Mouse (Mus musculus): ENCODE measurements around the gene Unc93b1. TPM values are rescaled to one million over a fixed set of nuclear protein-coding genes. Genes with fewer than 3 reads are reported as not detected.

The Unc93b1 gene
- polyA plus RNA-seq, 1 experiment, result 140 TPM

GRCm38 (mm10) chr19:3985261-3985681 is 50.3 kb downstream of the Unc93b1 start:
- Histone ChIP-seq H3K4me1 (ENCODE audit: control insufficient read depth, insufficient read depth, insufficient read length, low read length) (peaks cover 25% of the 10 kb centered on the region), H3K27ac (ENCODE audit: insufficient read depth, low read depth, low read length) (peak overlapping the region; percentile 84), H3K4me3 (ENCODE audit: low read depth, low read length) (no peak overlapping the region), H3K27me3 (ENCODE audit: control insufficient read depth, insufficient read depth, low read length) (no peaks in the 10 kb centered on the region), H3K36me3 (ENCODE audit: control insufficient read depth, insufficient read depth, low read length) (no peaks in the 10 kb centered on the region; the same call in 1 of the 2 replicates)
- no peak for TF ChIP-seq CTCF (IDR thresholded peaks at IDR 0.05; ENCODE audit: extremely low read depth, insufficient read length, insufficient replicate concordance, low read depth, low read length)
- TF ChIP-seq POLR2A (IDR thresholded peaks at IDR 0.05; ENCODE audit: low read depth, low read length), result no peak
- WGBS, result 32% methylated on average over 8 of the region's 8 CpGs

GRCm38 (mm10) chr19:3986334-3986733 is 51.3 kb downstream of the Unc93b1 start, which contains the start of gene Acy3:
TSS of gene Acy3 (plus strand) at chr19:3986570.
- peak; percentile 99 for TF ChIP-seq POLR2A (IDR thresholded peaks at IDR 0.05; ENCODE audit: low read depth, low read length)
- TF ChIP-seq CTCF (IDR thresholded peaks at IDR 0.05; ENCODE audit: extremely low read depth, insufficient read length, insufficient replicate concordance, low read depth, low read length), result no peak

GRCm38 (mm10) chr19:3988066-3988465 is 53.1 kb downstream of the Unc93b1 start:
- no peaks in the 10 kb centered on the region; the same call in 1 of the 2 replicates for H3K36me3 ChIP-seq (ENCODE audit: control insufficient read depth, insufficient read depth, low read length)
- no peak for TF ChIP-seq POLR2A (IDR thresholded peaks at IDR 0.05; ENCODE audit: low read depth, low read length)
- no peak for TF ChIP-seq CTCF (IDR thresholded peaks at IDR 0.05; ENCODE audit: extremely low read depth, insufficient read length, insufficient replicate concordance, low read depth, low read length)
- peaks cover 25% of the 10 kb centered on the region for H3K4me1 ChIP-seq (ENCODE audit: control insufficient read depth, insufficient read depth, insufficient read length, low read length)
- H3K27me3 ChIP-seq (ENCODE audit: control insufficient read depth, insufficient read depth, low read length), result no peaks in the 10 kb centered on the region
- H3K4me3 ChIP-seq (ENCODE audit: low read depth, low read length), result no peak overlapping the region
- H3K27ac ChIP-seq (ENCODE audit: insufficient read depth, low read depth, low read length), result no peak overlapping the region
- 94% methylated on average over 14 of the region's 14 CpGs for WGBS

More at GRCm38 (mm10) chr19:3986334-3986733, 51.3 kb downstream of the Unc93b1 start, which contains the start of gene Acy3:
- Histone ChIP-seq H3K27me3 (ENCODE audit: control insufficient read depth, insufficient read depth, low read length) (no peaks in the 10 kb centered on the region), H3K27ac (ENCODE audit: insufficient read depth, low read depth, low read length) (peak within 1 kb of the TSS; percentile 84), H3K36me3 (ENCODE audit: control insufficient read depth, insufficient read depth, low read length) (no peaks in the 10 kb centered on the region; the same call in 1 of the 2 replicates), H3K4me3 (ENCODE audit: low read depth, low read length) (peak within 1 kb of the TSS; percentile 55), H3K4me1 (ENCODE audit: control insufficient read depth, insufficient read depth, insufficient read length, low read length) (peaks cover 25% of the 10 kb centered on the region)
- 5% methylated on average over 8 of the region's 8 CpGs for WGBS

DNA sequence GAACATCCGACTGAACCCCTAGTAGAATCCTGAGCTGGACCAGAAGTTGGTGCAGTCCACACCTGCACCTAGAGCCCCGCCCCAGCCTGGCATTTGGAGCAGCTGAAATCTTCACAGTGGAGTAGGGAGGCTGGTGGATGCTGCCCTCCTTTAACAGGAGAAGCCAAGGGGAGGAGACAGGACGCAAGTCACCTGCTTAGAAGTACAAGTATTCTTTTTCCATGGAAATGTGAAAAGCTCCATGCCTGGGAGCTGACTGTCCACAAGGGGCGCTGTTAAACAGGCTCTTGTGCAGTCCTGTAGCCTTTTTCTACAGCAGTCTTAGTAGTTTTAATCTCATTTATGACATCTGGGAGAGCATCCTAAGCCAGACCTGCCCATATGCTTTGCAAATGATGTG is 53.8 kb downstream of the Unc93b1 start:
- 94% methylated on average over 4 of the region's 4 CpGs for WGBS
- Histone ChIP-seq H3K27me3 (ENCODE audit: control insufficient read depth, insufficient read depth, low read length) (no peaks in the 10 kb centered on the region), H3K4me3 (ENCODE audit: low read depth, low read length) (no peak overlapping the region), H3K36me3 (ENCODE audit: control insufficient read depth, insufficient read depth, low read length) (no peaks in the 10 kb centered on the region; the same call in 1 of the 2 replicates), H3K4me1 (ENCODE audit: control insufficient read depth, insufficient read depth, insufficient read length, low read length) (peaks cover 25% of the 10 kb centered on the region), H3K27ac (ENCODE audit: insufficient read depth, low read depth, low read length) (no peak overlapping the region)
- TF ChIP-seq CTCF (IDR thresholded peaks at IDR 0.05; ENCODE audit: extremely low read depth, insufficient read length, insufficient replicate concordance, low read depth, low read length) (peak; percentile 18; the same call in 1 of the 2 replicates), POLR2A (IDR thresholded peaks at IDR 0.05; ENCODE audit: low read depth, low read length) (no peak)

DNA sequence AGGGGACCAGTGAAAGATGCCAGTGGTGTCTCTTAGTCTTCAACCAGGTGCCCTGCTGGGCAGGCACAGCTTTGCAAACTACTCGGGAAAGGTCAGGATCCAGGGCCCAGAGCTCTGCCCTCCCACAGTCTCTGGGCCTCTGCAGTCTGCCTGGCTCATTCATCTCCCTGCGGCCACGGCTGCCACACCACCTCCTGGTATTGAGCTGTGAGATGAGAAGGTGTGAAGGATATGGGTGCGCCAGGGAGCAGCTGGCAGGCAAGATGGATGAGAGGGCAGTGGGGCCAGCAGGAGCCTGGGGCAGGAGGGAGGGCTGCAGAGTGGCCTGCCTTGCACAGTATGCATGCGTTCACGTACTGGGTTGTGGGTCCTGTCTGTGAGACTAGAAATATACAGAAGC is 55.8 kb downstream of the Unc93b1 start:
- H3K27me3 ChIP-seq (ENCODE audit: control insufficient read depth, insufficient read depth, low read length), result no peaks in the 10 kb centered on the region

GRCm38 (mm10) chr19:3991562-3991961 is 56.6 kb downstream of the Unc93b1 start:
- H3K4me3 ChIP-seq (ENCODE audit: low read depth, low read length), result no peak overlapping the region
- no peak overlapping the region for H3K27ac ChIP-seq (ENCODE audit: insufficient read depth, low read depth, low read length)
- H3K36me3 ChIP-seq (ENCODE audit: control insufficient read depth, insufficient read depth, low read length), result no peaks in the 10 kb centered on the region; the same call in 1 of the 2 replicates
- no peaks in the 10 kb centered on the region for H3K27me3 ChIP-seq (ENCODE audit: control insufficient read depth, insufficient read depth, low read length)
- WGBS, result 96% methylated on average over 3 of the region's 3 CpGs
- peaks cover 9% of the 10 kb centered on the region for H3K4me1 ChIP-seq (ENCODE audit: control insufficient read depth, insufficient read depth, insufficient read length, low read length)
- TF ChIP-seq POLR2A (IDR thresholded peaks at IDR 0.05; ENCODE audit: low read depth, low read length), result no peak
- TF ChIP-seq CTCF (IDR thresholded peaks at IDR 0.05; ENCODE audit: extremely low read depth, insufficient read length, insufficient replicate concordance, low read depth, low read length), result no peak

More for the DNA sequence above, 55.8 kb downstream of the Unc93b1 start:
- Histone ChIP-seq H3K4me1 (ENCODE audit: control insufficient read depth, insufficient read depth, insufficient read length, low read length) (peaks cover 12% of the 10 kb centered on the region), H3K27ac (ENCODE audit: insufficient read depth, low read depth, low read length) (no peak overlapping the region), H3K36me3 (ENCODE audit: control insufficient read depth, insufficient read depth, low read length) (no peaks in the 10 kb centered on the region; the same call in 1 of the 2 replicates), H3K4me3 (ENCODE audit: low read depth, low read length) (no peak overlapping the region)
- WGBS, result 67% methylated on average over 6 of the region's 6 CpGs
- TF ChIP-seq CTCF (IDR thresholded peaks at IDR 0.05; ENCODE audit: extremely low read depth, insufficient read length, insufficient replicate concordance, low read depth, low read length) (no peak), POLR2A (IDR thresholded peaks at IDR 0.05; ENCODE audit: low read depth, low read length) (no peak)

GRCm38 (mm10) chr19:3991966-3992365 is 57.0 kb downstream of the Unc93b1 start:
- 91% methylated on average over 3 of the region's 3 CpGs for WGBS
- H3K27me3 ChIP-seq (ENCODE audit: control insufficient read depth, insufficient read depth, low read length), result no peaks in the 10 kb centered on the region
- H3K4me1 ChIP-seq (ENCODE audit: control insufficient read depth, insufficient read depth, insufficient read length, low read length), result peaks cover 7% of the 10 kb centered on the region

More at GRCm38 (mm10) chr19:3991966-3992365, 57.0 kb downstream of the Unc93b1 start:
- H3K4me3 ChIP-seq (ENCODE audit: low read depth, low read length), result no peak overlapping the region
- H3K36me3 ChIP-seq (ENCODE audit: control insufficient read depth, insufficient read depth, low read length), result no peaks in the 10 kb centered on the region; the same call in 1 of the 2 replicates
- TF ChIP-seq POLR2A (IDR thresholded peaks at IDR 0.05; ENCODE audit: low read depth, low read length), result no peak
- TF ChIP-seq CTCF (IDR thresholded peaks at IDR 0.05; ENCODE audit: extremely low read depth, insufficient read length, insufficient replicate concordance, low read depth, low read length), result no peak
- H3K27ac ChIP-seq (ENCODE audit: insufficient read depth, low read depth, low read length), result no peak overlapping the region
